Mouse (Mus musculus): ENCODE measurements around the gene Spryd3. TPM values are rescaled to one million over a fixed set of nuclear protein-coding genes. Genes with fewer than 3 reads are reported as not detected.

Spryd3 gene
- polyA plus RNA-seq, 1 experiment = 26.0 TPM

DNA sequence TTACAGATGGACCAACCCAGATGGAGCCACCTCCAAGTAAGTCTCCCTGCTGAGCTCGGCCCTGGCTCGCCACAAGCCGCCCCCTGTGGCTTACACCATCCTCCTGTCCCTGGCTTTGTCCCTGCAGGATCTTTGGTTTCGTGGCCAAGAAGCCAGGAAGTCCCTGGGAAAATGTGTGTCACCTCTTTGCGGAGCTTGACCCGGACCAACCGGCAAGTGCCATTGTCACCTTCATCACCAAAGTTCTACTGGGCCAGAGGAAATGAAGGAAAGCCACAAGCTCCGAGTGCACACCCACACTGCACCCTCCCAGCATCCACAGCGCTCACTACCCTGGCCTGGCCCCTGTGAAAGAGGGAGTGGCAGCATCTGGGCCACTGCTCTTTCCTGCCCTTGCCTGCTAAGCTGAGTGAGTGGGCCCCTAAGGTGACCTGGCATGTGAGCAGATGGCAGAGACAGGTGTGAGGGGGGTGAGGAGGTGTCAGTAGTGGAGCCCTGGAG is 20.3 kb downstream of the Spryd3 start:
- TF ChIP-seq POLR2A (IDR thresholded peaks at IDR 0.05; ENCODE audit: low read depth, low read length) (no peak), CTCF (IDR thresholded peaks at IDR 0.05; ENCODE audit: extremely low read depth, insufficient read depth, insufficient read length, insufficient replicate concordance) (no peak)
- Histone ChIP-seq H3K36me3 (ENCODE audit: control insufficient read depth, insufficient read depth, low read length) (peaks cover 20% of the 10 kb centered on the region), H3K27ac (ENCODE audit: insufficient read depth, low read length) (peak overlapping the region; percentile 25), H3K27me3 (ENCODE audit: control insufficient read depth, insufficient read depth, low read length) (no peaks in the 10 kb centered on the region), H3K4me3 (ENCODE audit: extremely low read depth, insufficient read depth, insufficient read length) (no peak overlapping the region), H3K4me1 (ENCODE audit: control insufficient read depth, insufficient read depth, insufficient read length) (no peaks in the 10 kb centered on the region)
- DNase-seq (ENCODE audit: low read depth in 1 of 2, low spot score in 2 of 2) = no peak
- WGBS = 16% methylated on average over 9 of the region's 9 CpGs

DNA sequence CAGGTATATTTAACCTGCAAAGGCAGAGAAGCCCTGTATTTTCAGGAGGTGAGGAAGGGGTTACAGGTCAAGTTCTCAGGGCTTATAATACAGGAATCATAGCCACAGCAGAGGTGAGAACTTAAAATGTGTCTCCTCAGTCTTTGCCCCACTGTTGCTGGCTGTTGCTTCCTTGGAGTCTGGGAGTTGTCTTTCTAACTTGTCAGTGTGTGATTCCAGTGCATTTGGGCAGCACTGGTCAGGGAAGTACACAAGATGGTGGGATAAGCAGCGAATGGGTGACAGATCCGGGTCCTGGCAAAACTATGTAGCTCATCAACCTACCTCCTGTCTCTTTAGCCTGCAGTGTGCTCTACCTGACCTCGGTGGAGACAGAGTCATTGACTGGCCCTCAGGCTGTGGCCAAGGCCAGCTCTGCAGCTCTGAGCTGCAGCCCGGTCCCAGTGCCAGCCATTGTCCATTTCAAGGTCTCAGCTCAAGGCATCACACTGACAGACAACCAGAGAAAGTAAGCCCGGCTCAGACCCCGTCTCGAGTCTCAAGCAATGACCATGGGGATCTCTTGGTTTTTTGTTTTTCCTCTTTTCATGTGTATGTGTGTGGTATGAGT is 21.3 kb downstream of the Spryd3 start:
- no peak for DNase-seq (ENCODE audit: low read depth in 1 of 2, low spot score in 2 of 2)
- WGBS = 87% methylated on average over 7 of the region's 7 CpGs
- H3K27ac ChIP-seq (ENCODE audit: insufficient read depth, low read length) = no peak overlapping the region
- no peaks in the 10 kb centered on the region for H3K4me1 ChIP-seq (ENCODE audit: control insufficient read depth, insufficient read depth, insufficient read length)
- no peaks in the 10 kb centered on the region for H3K27me3 ChIP-seq (ENCODE audit: control insufficient read depth, insufficient read depth, low read length)
- peaks cover 20% of the 10 kb centered on the region for H3K36me3 ChIP-seq (ENCODE audit: control insufficient read depth, insufficient read depth, low read length)
- no peak overlapping the region for H3K4me3 ChIP-seq (ENCODE audit: extremely low read depth, insufficient read depth, insufficient read length)
- no peak for TF ChIP-seq POLR2A (IDR thresholded peaks at IDR 0.05; ENCODE audit: low read depth, low read length)
- no peak for TF ChIP-seq CTCF (IDR thresholded peaks at IDR 0.05; ENCODE audit: extremely low read depth, insufficient read depth, insufficient read length, insufficient replicate concordance)

DNA sequence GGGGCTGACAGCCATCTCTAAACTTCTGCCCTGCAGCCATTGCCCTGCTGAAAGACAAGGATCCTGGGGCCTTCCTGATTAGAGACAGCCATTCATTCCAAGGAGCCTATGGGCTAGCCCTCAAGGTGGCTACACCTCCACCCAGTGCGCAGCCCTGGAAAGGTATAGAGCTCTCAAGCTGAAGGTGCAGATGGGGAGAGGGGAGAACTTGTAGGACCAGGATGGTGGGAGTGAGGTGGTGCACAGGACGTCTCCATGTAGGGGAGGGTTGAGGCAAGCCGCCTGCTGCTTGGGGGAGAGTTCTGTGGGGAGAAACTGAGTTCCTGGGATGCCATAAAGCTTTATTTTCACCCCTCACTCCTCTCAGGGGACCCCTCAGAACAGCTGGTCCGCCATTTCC is 22.4 kb downstream of the Spryd3 start:
- Histone ChIP-seq H3K36me3 (ENCODE audit: control insufficient read depth, insufficient read depth, low read length) (peaks cover 15% of the 10 kb centered on the region), H3K27me3 (ENCODE audit: control insufficient read depth, insufficient read depth, low read length) (no peaks in the 10 kb centered on the region), H3K4me3 (ENCODE audit: extremely low read depth, insufficient read depth, insufficient read length) (no peak overlapping the region), H3K27ac (ENCODE audit: insufficient read depth, low read length) (no peak overlapping the region), H3K4me1 (ENCODE audit: control insufficient read depth, insufficient read depth, insufficient read length) (no peaks in the 10 kb centered on the region)
- DNase-seq (ENCODE audit: low read depth in 1 of 2, low spot score in 2 of 2) = no peak
- 85% methylated on average over 4 of the region's 4 CpGs for WGBS
- TF ChIP-seq POLR2A (IDR thresholded peaks at IDR 0.05; ENCODE audit: low read depth, low read length) (no peak), CTCF (IDR thresholded peaks at IDR 0.05; ENCODE audit: extremely low read depth, insufficient read depth, insufficient read length, insufficient replicate concordance) (no peak)

DNA sequence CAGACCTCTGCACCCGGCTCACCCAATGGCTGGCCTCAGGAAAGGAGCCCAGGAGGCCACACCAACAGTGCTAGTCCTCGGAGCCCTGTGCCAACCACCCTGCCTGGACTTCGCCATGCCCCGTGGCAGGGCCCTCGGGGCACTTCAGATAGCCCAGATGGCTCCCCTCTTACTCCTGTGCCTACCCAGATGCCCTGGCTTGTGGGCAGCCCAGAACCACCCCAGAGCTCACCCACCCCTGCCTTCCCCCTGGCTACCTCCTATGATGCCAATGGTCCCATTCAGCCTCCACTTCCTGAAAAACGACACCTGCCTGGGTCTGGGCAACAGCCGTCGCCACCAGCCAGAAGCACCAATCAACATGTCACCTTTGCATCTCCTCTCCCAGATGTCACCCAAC is 23.2 kb downstream of the Spryd3 start:
- no peaks in the 10 kb centered on the region for H3K4me1 ChIP-seq (ENCODE audit: control insufficient read depth, insufficient read depth, insufficient read length)
- no peak for DNase-seq (ENCODE audit: low read depth in 1 of 2, low spot score in 2 of 2)
- H3K27me3 ChIP-seq (ENCODE audit: control insufficient read depth, insufficient read depth, low read length) = no peaks in the 10 kb centered on the region
- no peak overlapping the region for H3K4me3 ChIP-seq (ENCODE audit: extremely low read depth, insufficient read depth, insufficient read length)
- peaks cover 7% of the 10 kb centered on the region for H3K36me3 ChIP-seq (ENCODE audit: control insufficient read depth, insufficient read depth, low read length)
- no peak overlapping the region for H3K27ac ChIP-seq (ENCODE audit: insufficient read depth, low read length)
- TF ChIP-seq CTCF (IDR thresholded peaks at IDR 0.05; ENCODE audit: extremely low read depth, insufficient read depth, insufficient read length, insufficient replicate concordance) (no peak), POLR2A (IDR thresholded peaks at IDR 0.05; ENCODE audit: low read depth, low read length) (no peak)
- 67% methylated on average over 8 of the region's 8 CpGs for WGBS

DNA sequence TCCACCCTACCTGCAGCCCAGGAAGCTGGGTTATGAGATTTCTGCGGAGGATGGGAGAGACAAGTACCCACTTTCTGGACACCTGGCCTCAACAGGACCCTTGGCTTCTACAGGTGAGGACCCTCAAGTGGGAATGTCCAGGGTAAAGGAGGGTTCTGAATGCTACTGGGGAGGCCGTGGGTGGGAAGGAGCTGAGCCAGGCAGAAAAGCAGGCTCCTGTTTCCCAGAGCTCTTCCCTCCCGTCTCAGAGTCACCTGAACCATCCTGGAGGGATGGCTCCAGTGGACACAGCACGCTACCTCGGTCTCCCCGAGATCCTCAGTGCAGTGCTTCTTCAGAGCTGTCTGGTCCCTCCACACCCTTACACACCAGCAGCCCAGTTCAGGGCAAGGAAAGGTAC is 23.9 kb downstream of the Spryd3 start:
- WGBS = 92% methylated on average over 6 of the region's 6 CpGs
- no peak for TF ChIP-seq CTCF (IDR thresholded peaks at IDR 0.05; ENCODE audit: extremely low read depth, insufficient read depth, insufficient read length, insufficient replicate concordance)
- no peak for TF ChIP-seq POLR2A (IDR thresholded peaks at IDR 0.05; ENCODE audit: low read depth, low read length)

DNA sequence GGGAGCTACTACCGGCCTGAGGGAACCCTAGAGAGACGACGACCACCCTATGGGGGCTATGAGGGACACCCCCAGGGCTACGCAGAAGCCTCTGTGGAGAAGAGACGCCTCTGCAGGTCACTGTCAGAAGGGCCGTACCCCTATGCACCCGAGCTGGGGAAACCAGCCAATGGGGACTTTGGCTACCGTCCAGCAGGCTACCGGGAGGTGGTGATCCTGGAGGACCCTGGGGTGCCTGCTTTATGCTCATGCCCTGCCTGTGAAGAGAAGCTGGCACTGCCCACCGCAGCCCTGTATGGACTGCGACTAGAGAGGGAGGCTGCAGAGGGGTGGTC is 24.6 kb downstream of the Spryd3 start:
- TF ChIP-seq CTCF (IDR thresholded peaks at IDR 0.05; ENCODE audit: extremely low read depth, insufficient read depth, insufficient read length, insufficient replicate concordance) (no peak), POLR2A (IDR thresholded peaks at IDR 0.05; ENCODE audit: low read depth, low read length) (no peak)
- H3K4me1 ChIP-seq (ENCODE audit: control insufficient read depth, insufficient read depth, insufficient read length) = no peaks in the 10 kb centered on the region; the same call in 1 of the 2 replicates
- 91% methylated on average over 11 of the region's 11 CpGs for WGBS
- no peaks in the 10 kb centered on the region for H3K36me3 ChIP-seq (ENCODE audit: control insufficient read depth, insufficient read depth, low read length)
- no peak overlapping the region for H3K4me3 ChIP-seq (ENCODE audit: extremely low read depth, insufficient read depth, insufficient read length)
- no peaks in the 10 kb centered on the region for H3K27me3 ChIP-seq (ENCODE audit: control insufficient read depth, insufficient read depth, low read length)
- no peak for DNase-seq (ENCODE audit: low read depth in 1 of 2, low spot score in 2 of 2)
- no peak overlapping the region for H3K27ac ChIP-seq (ENCODE audit: insufficient read depth, low read length)

More for the DNA sequence above, 23.9 kb downstream of the Spryd3 start:
- no peak overlapping the region for H3K27ac ChIP-seq (ENCODE audit: insufficient read depth, low read length)
- peaks cover 3% of the 10 kb centered on the region for H3K36me3 ChIP-seq (ENCODE audit: control insufficient read depth, insufficient read depth, low read length)
- no peaks in the 10 kb centered on the region for H3K4me1 ChIP-seq (ENCODE audit: control insufficient read depth, insufficient read depth, insufficient read length)
- DNase-seq (ENCODE audit: low read depth in 1 of 2, low spot score in 2 of 2) = no peak
- no peaks in the 10 kb centered on the region for H3K27me3 ChIP-seq (ENCODE audit: control insufficient read depth, insufficient read depth, low read length)
- no peak overlapping the region for H3K4me3 ChIP-seq (ENCODE audit: extremely low read depth, insufficient read depth, insufficient read length)

DNA sequence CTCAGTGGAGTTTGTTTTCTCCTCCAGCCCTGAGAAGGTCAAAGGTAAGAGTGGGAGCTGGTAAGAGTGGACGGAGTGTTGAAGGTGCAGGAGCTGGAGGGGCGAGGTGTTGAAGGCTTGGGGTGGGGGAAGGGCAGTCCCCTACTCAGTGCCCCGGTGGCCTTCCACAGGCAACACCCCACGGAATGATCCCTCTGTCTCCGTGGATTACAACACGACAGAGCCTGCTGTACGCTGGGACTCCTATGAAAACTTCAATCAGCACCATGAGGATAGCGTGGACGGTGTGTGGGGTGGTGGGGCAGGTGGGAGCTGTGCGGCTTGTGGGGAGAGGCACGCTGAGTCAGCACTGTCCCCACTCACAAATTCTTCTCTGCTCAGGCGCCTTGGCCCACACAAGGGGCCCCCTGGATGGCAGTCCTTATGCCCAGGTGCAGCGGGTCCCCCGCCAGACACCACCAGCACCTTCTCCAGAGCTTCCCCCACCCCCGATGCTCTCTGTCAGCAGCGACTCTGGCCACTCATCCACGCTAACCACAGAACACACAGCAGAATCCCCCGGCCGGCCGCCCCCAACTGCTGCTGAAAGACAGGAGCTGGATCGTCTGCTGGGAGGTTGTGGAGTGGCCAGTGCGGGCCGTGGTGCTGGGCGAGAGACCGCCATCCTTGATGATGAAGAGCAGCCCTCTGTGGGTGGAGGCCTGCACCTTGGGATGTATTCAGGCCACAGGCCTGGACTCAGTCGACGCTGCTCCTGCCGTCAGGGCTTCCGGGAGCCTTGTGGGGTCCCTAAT is 25.1 kb downstream of the Spryd3 start:
- no peak overlapping the region for H3K27ac ChIP-seq (ENCODE audit: insufficient read depth, low read length)
- TF ChIP-seq POLR2A (IDR thresholded peaks at IDR 0.05; ENCODE audit: low read depth, low read length) = no peak
- TF ChIP-seq CTCF (IDR thresholded peaks at IDR 0.05; ENCODE audit: extremely low read depth, insufficient read depth, insufficient read length, insufficient replicate concordance) = no peak
- WGBS = 72% methylated on average over 29 of the region's 29 CpGs
- no peaks in the 10 kb centered on the region for H3K36me3 ChIP-seq (ENCODE audit: control insufficient read depth, insufficient read depth, low read length)
- H3K27me3 ChIP-seq (ENCODE audit: control insufficient read depth, insufficient read depth, low read length) = no peaks in the 10 kb centered on the region
- H3K4me3 ChIP-seq (ENCODE audit: extremely low read depth, insufficient read depth, insufficient read length) = no peak overlapping the region
- no peak for DNase-seq (ENCODE audit: low read depth in 1 of 2, low spot score in 2 of 2)
- peaks cover 5% of the 10 kb centered on the region; the same call in 1 of the 2 replicates for H3K4me1 ChIP-seq (ENCODE audit: control insufficient read depth, insufficient read depth, insufficient read length)
